Mouse (Mus musculus) gastrocnemius, postnatal 36 days (tissue): Measurements from ENCODE around the gene B3gnt4. TPM values are rescaled to one million over a fixed set of nuclear protein-coding genes. Genes with fewer than 3 reads are reported as not detected.
"Not testable (repeated sequence)": the region's sequence is repeated elsewhere in the genome, so short reads cannot be mapped to it uniquely, and the experiment has no call there.

Experiments used
- DNase-seq, 2 experiments: peaks; one replicate each; pipeline ENCODE4 v3.0.0; 2022
- intact Hi-C: fragments of 180-260 bp; cut with DNase I; formaldehyde crosslinking; loops from one replicate; pipeline ENCODE4 v1.15.1; 2025
- long read RNA-seq, 2 experiments: library from polyadenylated mRNA; stranded (forward); transcript quantifications; one replicate each; pipeline ENCODE4 v2.0.0; 2021
- total RNA-seq, 2 experiments: library from RNA; stranded (reverse); gene quantifications; 2 replicates each; pipeline ENCODE4 v1.2.3; 2021

The B3gnt4 gene
- total RNA-seq, result not detected
- long read RNA-seq, experiment 1, result 0 reads
- long read RNA-seq, experiment 2, result 0 reads

GRCm38 (mm10) chr5:123510160-123510559 is at the start of gene B3gnt4:
TSS of gene B3gnt4 (plus strand) at chr5:123510460.
- intact Hi-C loops, result no loop called here
- no peak for DNase-seq

GRCm38 (mm10) chr5:123461420-123461819 is 48.8 kb upstream of the B3gnt4 start:
- intact Hi-C loops, result no loop called here
- no peak for DNase-seq

DNA sequence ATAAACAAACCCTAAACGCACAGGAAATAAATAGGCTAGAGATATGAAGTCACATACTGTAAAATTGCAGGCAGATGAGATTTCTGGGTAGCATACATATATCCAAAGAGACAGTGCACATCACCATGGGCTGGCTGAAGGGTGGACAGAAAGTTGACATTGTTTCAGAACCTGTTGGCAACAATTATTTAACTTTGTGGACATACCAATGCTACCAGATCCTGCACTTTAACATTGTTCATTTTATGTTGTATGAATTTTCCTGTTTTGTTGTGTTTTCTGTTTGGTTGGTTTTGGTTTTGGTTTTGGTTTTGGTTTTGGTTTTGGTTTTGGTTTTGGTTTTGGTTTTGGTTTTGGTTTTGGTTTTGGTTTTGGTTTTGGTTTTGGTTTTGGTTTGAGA is 45.6 kb upstream of the B3gnt4 start:
- intact Hi-C loops, result no loop called here
- DNase-seq, result no peak

DNA sequence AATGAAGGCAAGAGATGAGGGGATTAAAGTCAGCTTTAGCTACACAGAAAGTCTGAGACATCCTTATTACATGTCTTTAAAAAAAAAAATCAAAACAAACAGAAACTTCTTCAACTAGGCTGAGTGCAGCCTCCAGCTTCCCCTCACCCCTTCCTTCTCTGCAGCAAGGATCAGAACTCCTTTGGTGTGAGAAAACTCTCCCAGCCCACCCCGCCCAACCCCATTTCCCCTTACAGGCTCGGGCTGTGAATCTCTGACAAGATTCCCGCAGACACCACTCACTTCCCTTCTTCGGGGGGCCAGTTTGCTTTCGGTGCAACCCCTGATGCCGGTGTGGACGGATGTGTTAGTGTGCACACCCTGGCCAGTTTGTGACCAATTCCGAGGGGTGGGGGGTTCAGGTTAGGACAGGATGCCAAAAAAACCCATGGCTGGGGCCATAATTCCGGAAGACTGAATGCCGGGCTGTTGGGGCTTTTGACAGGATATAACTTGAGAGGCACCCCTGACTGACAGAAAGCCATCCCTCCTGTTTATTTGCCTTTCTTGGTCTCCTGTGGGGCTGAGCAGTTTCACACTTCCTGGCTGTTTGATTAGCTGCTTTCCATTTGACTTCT is 39.4 kb upstream of the B3gnt4 start:
- no peak for DNase-seq
- intact Hi-C loops, result no loop called here

- no peak for DNase-seq
- intact Hi-C loops, result no loop called here
Measured at GRCm38 (mm10) chr5:123473817-123474216, 36.4 kb upstream of the B3gnt4 start.

- intact Hi-C loops, result no loop called here
- DNase-seq, result no peak
Measured at GRCm38 (mm10) chr5:123487659-123488395, 22.4 kb upstream of the B3gnt4 start.

DNA sequence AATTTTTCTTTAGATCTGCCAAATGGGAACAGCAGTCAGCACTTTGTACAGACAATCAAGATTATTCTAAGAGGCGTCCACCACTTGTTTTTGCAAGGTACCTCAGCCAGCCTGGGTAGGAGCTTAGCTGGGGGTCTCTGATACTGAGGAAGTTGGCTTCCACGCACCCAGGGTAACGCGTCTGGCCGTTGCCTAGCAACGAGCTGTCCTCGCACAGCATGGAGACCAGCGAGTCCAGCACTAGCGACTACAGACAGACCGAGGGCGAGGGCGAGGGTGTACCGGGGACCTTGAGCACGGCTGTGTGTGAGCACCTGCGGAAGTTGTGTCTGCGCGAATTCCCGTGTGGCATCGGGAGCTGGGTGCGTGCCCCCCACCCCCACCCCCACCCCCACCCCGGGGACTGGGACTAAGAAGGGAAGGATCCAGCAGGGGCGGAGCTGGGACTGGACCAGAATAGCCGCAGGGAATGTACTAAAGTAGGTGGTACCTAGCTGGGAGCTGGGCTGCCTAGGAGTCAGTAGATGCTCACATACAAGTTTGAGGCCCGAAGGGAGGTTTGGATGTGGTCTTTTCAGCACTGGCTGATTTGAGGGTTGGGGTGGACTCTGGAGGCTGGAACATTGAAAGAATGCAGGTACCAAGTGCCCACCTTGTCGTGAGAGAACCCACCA is 21.0 kb upstream of the B3gnt4 start, which contains the start of the genes Lrrc43 and Il31:
Gene Lrrc43 (plus strand): TSS at position 194 of the 674 bp plus-strand sequence.
Gene Il31 (minus strand): TSS at position 378 of the 674 bp plus-strand sequence.
- no peak for DNase-seq
- intact Hi-C loops, result no loop called here

DNA sequence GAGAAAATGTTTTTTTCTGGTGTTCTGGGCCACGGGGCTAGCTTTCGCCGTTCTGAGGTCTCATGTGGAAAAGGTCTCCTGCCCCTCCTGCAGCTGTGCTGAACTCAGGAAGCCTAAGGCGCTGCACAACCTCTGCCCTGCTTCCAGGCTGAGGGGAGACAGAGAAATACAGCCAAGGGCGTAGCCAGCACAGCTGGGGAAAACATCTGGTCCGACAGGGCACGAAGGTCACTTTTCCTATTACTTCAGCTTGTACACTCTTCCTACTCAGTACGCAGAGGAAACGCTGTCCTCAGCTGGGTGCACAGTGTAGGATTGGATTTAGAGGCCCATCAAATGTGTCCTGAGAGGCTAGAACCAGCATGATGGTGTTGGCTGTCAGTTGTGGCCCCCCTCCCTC is 20.3 kb upstream of the B3gnt4 start:
- intact Hi-C loops, result no loop called here
- peak; percentile 38 to 44 for DNase-seq

DNA sequence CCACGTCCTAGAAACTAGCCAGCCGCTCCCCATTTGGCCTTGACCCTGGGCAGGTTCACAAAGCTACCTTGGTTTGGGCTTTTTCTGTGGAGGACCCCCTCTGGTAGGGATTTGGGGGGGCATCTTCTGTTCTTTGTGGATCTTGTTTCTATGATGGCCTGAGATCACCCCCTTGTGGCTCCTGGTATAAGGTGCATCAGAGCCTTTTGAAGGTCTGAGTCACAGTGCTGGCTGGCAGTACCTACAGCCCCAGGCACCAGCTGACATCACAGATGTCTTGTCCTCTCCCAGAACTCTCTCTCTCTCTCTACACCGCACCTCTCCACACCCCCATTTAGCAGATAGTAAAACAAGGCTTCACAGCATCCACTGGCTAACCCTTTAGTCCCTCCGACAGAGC is 10.5 kb upstream of the B3gnt4 start:
- intact Hi-C loops, result loop anchor here (2.0 kb wide), 1 partner anchor 55 kb away; no protein-coding TSS in a partner anchor
- no peak for DNase-seq

DNA sequence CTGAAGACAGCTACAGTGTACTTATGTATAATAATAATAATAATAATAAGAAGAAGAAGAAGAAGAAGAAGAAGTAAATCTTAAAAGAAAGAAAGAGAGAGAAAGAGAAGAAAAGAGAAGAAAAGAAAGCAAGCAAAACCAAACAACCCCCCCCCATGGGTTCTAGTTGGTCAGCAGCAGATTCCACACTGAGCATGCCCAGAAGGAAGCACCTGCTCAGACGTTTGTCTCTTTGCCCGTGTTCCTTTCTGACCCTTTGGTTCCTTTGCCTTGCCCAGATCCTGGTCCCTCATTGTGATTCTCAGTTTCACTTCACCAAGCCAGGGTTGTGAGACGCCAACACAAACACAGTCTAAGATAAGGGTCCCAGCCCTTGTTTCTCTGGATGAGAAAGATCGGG is 8.3 kb upstream of the B3gnt4 start:
- intact Hi-C loops, result no loop called here

DNA sequence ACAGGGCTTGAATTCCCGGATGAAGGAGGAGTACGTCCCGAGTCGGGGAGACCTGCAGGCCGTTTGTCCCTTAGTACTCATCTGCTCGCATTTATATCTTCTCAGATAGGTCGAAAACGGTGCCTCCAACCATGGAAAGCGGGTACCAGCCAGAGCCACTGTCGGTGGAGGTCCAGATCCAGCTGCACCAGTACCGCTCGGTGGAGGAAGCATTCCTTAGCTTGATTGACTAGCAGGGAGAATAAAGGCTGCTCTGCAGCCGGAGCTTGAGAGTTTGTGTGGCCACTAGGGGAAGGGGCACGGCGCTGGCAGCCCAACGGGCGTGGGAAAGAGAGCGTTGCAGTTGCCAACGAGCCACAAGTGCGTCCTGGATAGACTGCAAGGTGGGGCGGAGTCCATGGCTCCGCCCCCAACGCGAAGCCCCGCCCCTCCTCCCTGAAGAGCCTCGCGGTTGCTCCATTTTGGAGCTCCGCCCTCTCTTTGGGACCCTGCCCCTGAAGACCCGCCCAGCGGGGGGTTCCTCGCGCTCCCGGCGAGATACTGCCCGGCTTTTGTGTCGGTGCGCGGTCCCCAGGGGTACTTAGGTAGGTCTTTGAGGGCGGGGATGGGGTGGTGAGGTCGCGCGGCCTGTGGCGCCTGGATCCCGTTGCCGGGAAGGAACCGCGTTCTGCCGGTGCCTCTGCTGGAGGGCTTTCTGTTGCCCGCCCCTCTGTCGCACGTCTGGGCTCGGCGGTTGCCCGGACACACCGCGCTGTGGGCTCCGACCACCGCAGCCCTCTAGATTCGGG is 2.1 kb upstream of the B3gnt4 start:
- peak; percentile 55 to 68 for DNase-seq
- intact Hi-C loops, result no loop called here

More for the DNA sequence above, 8.3 kb upstream of the B3gnt4 start:
- no peak for DNase-seq

- no peak for DNase-seq
- intact Hi-C loops, result no loop called here
Measured at GRCm38 (mm10) chr5:123508921-123509320, 1.3 kb upstream of the B3gnt4 start.

DNA sequence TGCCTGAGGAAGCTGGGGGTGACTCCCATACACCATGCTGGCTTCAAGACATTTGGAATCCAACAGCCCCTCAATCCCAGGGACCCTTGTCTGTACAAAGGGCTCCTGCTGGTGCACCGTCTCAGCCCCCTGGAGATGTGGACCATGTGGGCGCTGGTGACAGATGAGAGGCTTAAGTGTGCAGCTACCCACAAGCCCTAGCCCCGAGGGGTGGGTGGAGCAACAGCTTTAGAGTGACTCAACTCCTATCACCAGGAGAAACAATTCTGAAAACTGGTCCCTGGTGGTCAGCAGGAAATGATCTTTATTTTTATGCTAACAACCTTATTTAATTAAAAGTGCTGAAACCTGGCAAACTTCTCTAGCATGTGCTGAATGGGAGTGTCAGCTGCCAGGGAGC is 1.2 kb downstream of the B3gnt4 start:
- DNase-seq, result not testable (repeated sequence)

GRCm38 (mm10) chr5:123512102-123512501 is 1.8 kb downstream of the B3gnt4 start:
- intact Hi-C loops, result no loop called here
- DNase-seq, result no peak

More for the DNA sequence above, 1.2 kb downstream of the B3gnt4 start:
- intact Hi-C loops, result not testable (repeated sequence)

DNA sequence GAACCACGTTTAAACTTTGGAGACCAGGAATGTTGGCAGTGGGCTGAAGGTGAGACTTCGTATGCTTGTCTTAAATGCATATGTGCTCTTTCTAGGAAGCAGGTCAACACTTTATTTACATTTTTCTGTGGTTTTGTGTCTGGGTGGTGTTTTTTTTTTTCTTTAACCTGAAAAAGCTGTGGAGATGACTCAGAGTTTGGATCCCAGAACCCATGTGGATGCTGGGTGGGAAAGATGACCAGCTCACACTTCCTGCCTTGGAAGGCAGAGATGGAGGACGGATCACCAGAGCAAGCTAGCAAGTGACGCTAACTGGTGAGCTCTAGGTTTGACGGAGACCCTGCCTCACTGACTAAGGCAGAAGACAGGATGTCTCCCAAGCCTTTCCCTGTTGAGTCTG is 4.6 kb downstream of the B3gnt4 start:
- intact Hi-C loops, result no loop called here
- DNase-seq, result no peak

- DNase-seq, result no peak
- intact Hi-C loops, result no loop called here
Measured at GRCm38 (mm10) chr5:123520666-123521065, 10.4 kb downstream of the B3gnt4 start.

DNA sequence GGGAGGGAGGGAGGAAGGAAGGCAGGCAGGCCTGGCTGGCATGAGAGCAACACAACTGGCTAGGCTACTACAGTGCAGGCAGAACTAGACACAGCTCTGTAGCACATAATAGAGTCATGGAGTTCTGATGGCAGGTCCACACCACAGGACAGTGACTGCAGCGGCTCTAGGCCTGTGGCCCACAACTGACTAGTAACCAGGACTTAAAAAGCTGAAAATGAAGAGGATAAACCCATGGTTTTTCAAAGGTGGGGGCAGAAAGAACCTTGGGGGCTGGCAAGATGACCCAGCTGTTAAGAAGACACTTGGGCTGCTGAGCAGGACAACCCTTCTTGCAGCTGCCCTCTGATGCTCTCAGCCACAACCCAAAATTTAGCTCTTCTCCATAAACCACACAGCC is 11.4 kb downstream of the B3gnt4 start:
- no peak for DNase-seq
- intact Hi-C loops, result no loop called here

GRCm38 (mm10) chr5:123522166-123522565 is 11.9 kb downstream of the B3gnt4 start:
- intact Hi-C loops, result no loop called here
- no peak for DNase-seq

DNA sequence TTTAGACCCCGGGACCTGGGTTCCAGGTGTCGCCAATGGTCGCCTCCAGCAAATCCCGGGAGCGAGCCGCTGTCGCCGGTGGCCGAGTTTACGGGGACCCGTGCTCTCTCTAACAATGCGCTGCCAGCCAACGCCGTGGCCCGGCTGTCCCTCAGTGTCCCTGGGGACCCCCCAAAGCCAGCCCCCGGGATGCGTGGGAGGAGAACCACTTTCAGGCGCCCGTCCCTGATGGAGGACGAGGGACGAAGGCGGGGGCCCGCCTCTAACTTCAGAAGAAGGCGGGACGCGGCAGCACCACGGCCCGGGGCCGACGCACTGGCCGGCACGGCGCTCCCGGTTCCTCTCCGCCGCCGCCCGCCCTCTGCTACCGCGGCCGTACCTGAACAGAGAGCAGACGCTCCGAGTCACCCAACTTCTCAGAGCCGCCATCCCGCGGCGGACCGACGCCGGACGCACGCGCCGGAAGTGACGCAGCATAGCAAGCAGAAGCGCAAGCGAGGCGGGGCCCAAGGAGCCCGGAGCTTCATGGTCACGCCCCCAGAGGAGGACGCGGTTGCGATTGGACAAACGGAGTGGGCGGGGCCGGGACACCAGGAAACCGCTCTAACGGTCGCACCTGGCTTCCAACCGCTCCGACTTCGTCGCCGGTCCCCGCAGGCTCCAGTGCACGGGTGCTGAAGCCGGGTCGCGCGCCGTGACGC is 13.6 kb downstream of the B3gnt4 start, which contains the start of gene Diablo:
Gene Diablo (minus strand): TSS at position 485 of the 701 bp plus-strand sequence.
- intact Hi-C loops, result no loop called here
- peak; percentile 97 for DNase-seq

- no peak for DNase-seq
- intact Hi-C loops, result no loop called here
Measured at GRCm38 (mm10) chr5:123524393-123524750, 14.1 kb downstream of the B3gnt4 start.
